Mouse (Mus musculus) limb, embryonic 11.5 days (tissue): ENCODE measurements around the gene Mapk11. TPM values are rescaled to one million over a fixed set of nuclear protein-coding genes. Genes with fewer than 3 reads are reported as not detected.

Source experiments
- ATAC-seq: fragments of 200-750 bp; cut with Nextera tagmentation; 2 replicates; pipeline ENCODE4 v1.8.0; 2017; ENCODE audit warnings: low read depth; ENCODE audit not compliant: insufficient number of reproducible peaks, low FRiP score, low TSS enrichment
- DNase-seq: peaks from one replicate; pipeline ENCODE4 v3.0.0-alpha.2; 2015; ENCODE audit warnings: low spot score
- H3K27ac ChIP-seq: fragments of 300-500 bp; sonication (generic); replicated peaks from 2 replicates; pipeline ENCODE4 v1.5.1; 2014; ENCODE audit warnings: low read depth, mild to moderate bottlenecking, low read length
- H3K27me3 ChIP-seq: fragments of 300-500 bp; sonication (generic); 2 replicates; pipeline ENCODE4 v1.6.1; 2014; ENCODE audit warnings: mild to moderate bottlenecking, low read length, mixed read lengths; ENCODE audit not compliant: control insufficient read depth, insufficient read depth
- H3K36me3 ChIP-seq: fragments of 300-500 bp; sonication (generic); 2 replicates; pipeline ENCODE4 v1.6.1; 2014; ENCODE audit warnings: mild to moderate bottlenecking, low read length, moderate library complexity, mixed read lengths; ENCODE audit not compliant: control insufficient read depth, insufficient read depth
- H3K4me1 ChIP-seq: fragments of 300-500 bp; sonication (generic); 2 replicates; pipeline ENCODE4 v1.6.1; 2014; ENCODE audit warnings: low read length, mixed read lengths; ENCODE audit not compliant: control insufficient read depth, insufficient read depth
- H3K4me2 ChIP-seq: fragments of 300-500 bp; sonication (generic); 2 replicates; pipeline ENCODE4 v1.6.1; 2014; ENCODE audit warnings: low read depth, mild to moderate bottlenecking, moderate library complexity; ENCODE audit not compliant: severe bottlenecking
- H3K4me3 ChIP-seq: fragments of 300-500 bp; sonication (generic); 2 replicates; pipeline ENCODE4 v1.5.1; 2014; ENCODE audit warnings: low read depth, low read length
- H3K9ac ChIP-seq: fragments of 300-500 bp; sonication (generic); 2 replicates; pipeline ENCODE4 v1.6.1; 2014; ENCODE audit warnings: mild to moderate bottlenecking, low read length
- H3K9me3 ChIP-seq: fragments of 300-500 bp; sonication (generic); 2 replicates; pipeline ENCODE4 v1.6.1; 2016; ENCODE audit warnings: low read length; ENCODE audit not compliant: control insufficient read depth
- WGBS: fragments of 180-500 bp; shearing (Covaris S2); extraction: QIAGEN DNeasy Blood & Tissue Kit; methylation state at CpG from one replicate; pipeline ENCODE4 v1.1.7; 2014; 5-methylcytosine and 5-hydroxymethylcytosine counted together
- polyA plus RNA-seq: library from polyadenylated mRNA; unstranded; fragments of >200 nt; fragmentation: Nextera tagmentation; extraction: Ambion mirVana; gene quantifications from 2 replicates; pipeline ENCODE4 v1.2.1, GENCODE M21; 2014

Gene Mapk11
- polyA plus RNA-seq, 1 experiment from 2014 or later, result 15.3 TPM

- Histone ChIP-seq H3K9ac (no peak overlapping the region), H3K36me3 (peaks cover 17% of the 10 kb centered on the region; the same call in 1 of the 2 replicates), H3K4me2 (no peak overlapping the region), H3K4me1 (peaks cover 49% of the 10 kb centered on the region), H3K9me3 (no peaks in the 10 kb centered on the region), H3K27ac (no peak overlapping the region), H3K27me3 (no peaks in the 10 kb centered on the region), H3K4me3 (no peak overlapping the region)
- ATAC-seq (no peak), DNase-seq (no peak)
- 92% methylated on average over 5 of the region's 5 CpGs for WGBS
These were observed 22.2 kb upstream of the Mapk11 start for GRCm38 (mm10) chr15:89171526-89172051.

GRCm38 (mm10) chr15:89170102-89170501 is 20.7 kb upstream of the Mapk11 start:
- Histone ChIP-seq H3K9ac (no peak overlapping the region), H3K4me1 (peaks cover 44% of the 10 kb centered on the region), H3K9me3 (no peaks in the 10 kb centered on the region), H3K36me3 (peaks cover 31% of the 10 kb centered on the region), H3K4me2 (no peak overlapping the region), H3K4me3 (no peak overlapping the region), H3K27me3 (no peaks in the 10 kb centered on the region), H3K27ac (0 out of 2 replicates have a peak overlapping the region, but pooled peaks have one; percentile 52)
- DNase-seq, result no peak
- 59% methylated on average over 3 of the region's 3 CpGs for WGBS
- peak; percentile 5; the same call in 1 of the 2 replicates for ATAC-seq

GRCm38 (mm10) chr15:89169431-89169830 is 20.0 kb upstream of the Mapk11 start:
- peaks cover 44% of the 10 kb centered on the region for H3K4me1 ChIP-seq
- no peaks in the 10 kb centered on the region for H3K27me3 ChIP-seq
- no peak overlapping the region for H3K4me3 ChIP-seq
- H3K9me3 ChIP-seq, result no peaks in the 10 kb centered on the region
- WGBS, result 4% methylated on average over 10 of the region's 10 CpGs
- H3K27ac ChIP-seq, result peak overlapping the region; percentile 52; the same call in 1 of the 2 replicates
- H3K4me2 ChIP-seq, result peak overlapping the region; percentile 28; the same call in 1 of the 2 replicates
- ATAC-seq, result peak; percentile 72
- peak; percentile 87 for DNase-seq
- peaks cover 33% of the 10 kb centered on the region for H3K36me3 ChIP-seq
- H3K9ac ChIP-seq, result no peak overlapping the region

GRCm38 (mm10) chr15:89168922-89169321 is 19.5 kb upstream of the Mapk11 start:
- peaks cover 35% of the 10 kb centered on the region for H3K36me3 ChIP-seq
- no peaks in the 10 kb centered on the region for H3K9me3 ChIP-seq
- peaks cover 41% of the 10 kb centered on the region for H3K4me1 ChIP-seq
- peak overlapping the region; percentile 27; the same call in 1 of the 2 replicates for H3K9ac ChIP-seq
- H3K27me3 ChIP-seq, result no peaks in the 10 kb centered on the region
- H3K4me3 ChIP-seq, result no peak overlapping the region
- no peak for DNase-seq
- no peak for ATAC-seq
- WGBS, result 68% methylated on average over 10 of the region's 10 CpGs
- H3K4me2 ChIP-seq, result no peak overlapping the region; the same call in 1 of the 2 replicates
- H3K27ac ChIP-seq, result no peak overlapping the region; the same call in 1 of the 2 replicates

- Histone ChIP-seq H3K36me3 (peaks cover 55% of the 10 kb centered on the region), H3K9ac (no peak overlapping the region)
These were observed 16.1 kb upstream of the Mapk11 start for GRCm38 (mm10) chr15:89165478-89165877.

GRCm38 (mm10) chr15:89161397-89161796 is 12.0 kb upstream of the Mapk11 start:
- ATAC-seq (no peak), DNase-seq (no peak)
- H3K4me3 ChIP-seq, result no peak overlapping the region
- WGBS, result 87% methylated on average over 9 of the region's 9 CpGs
- H3K4me1 ChIP-seq, result no peaks in the 10 kb centered on the region
- no peak overlapping the region for H3K4me2 ChIP-seq
- no peaks in the 10 kb centered on the region for H3K9me3 ChIP-seq
- no peak overlapping the region for H3K9ac ChIP-seq
- H3K27ac ChIP-seq, result no peak overlapping the region
- H3K36me3 ChIP-seq, result peaks cover 58% of the 10 kb centered on the region
- no peaks in the 10 kb centered on the region for H3K27me3 ChIP-seq

More at GRCm38 (mm10) chr15:89165478-89165877, 16.1 kb upstream of the Mapk11 start:
- no peak overlapping the region for H3K4me2 ChIP-seq
- DNase-seq, result no peak
- no peak overlapping the region for H3K27ac ChIP-seq
- H3K9me3 ChIP-seq, result no peaks in the 10 kb centered on the region
- 96% methylated on average over 12 of the region's 12 CpGs for WGBS
- no peak overlapping the region for H3K4me3 ChIP-seq
- no peaks in the 10 kb centered on the region for H3K27me3 ChIP-seq
- peaks cover 18% of the 10 kb centered on the region for H3K4me1 ChIP-seq
- ATAC-seq, result no peak

- no peak overlapping the region for H3K9ac ChIP-seq
- no peaks in the 10 kb centered on the region for H3K4me1 ChIP-seq
- H3K27me3 ChIP-seq, result no peaks in the 10 kb centered on the region
- no peak overlapping the region for H3K4me2 ChIP-seq
- DNase-seq (no peak), ATAC-seq (no peak)
- H3K27ac ChIP-seq, result no peak overlapping the region
- peaks cover 57% of the 10 kb centered on the region for H3K36me3 ChIP-seq
- no peak overlapping the region for H3K4me3 ChIP-seq
- no peaks in the 10 kb centered on the region for H3K9me3 ChIP-seq
- 95% methylated on average over 16 of the region's 16 CpGs for WGBS
These were observed 9.1 kb upstream of the Mapk11 start for GRCm38 (mm10) chr15:89158516-89158915.

GRCm38 (mm10) chr15:89157954-89158353 is 8.5 kb upstream of the Mapk11 start:
- H3K9me3 ChIP-seq, result no peaks in the 10 kb centered on the region
- H3K4me1 ChIP-seq, result no peaks in the 10 kb centered on the region
- no peak overlapping the region for H3K27ac ChIP-seq
- 67% methylated on average over 7 of the region's 7 CpGs for WGBS
- H3K36me3 ChIP-seq, result peaks cover 53% of the 10 kb centered on the region
- DNase-seq, result peak; percentile 75
- H3K4me2 ChIP-seq, result no peak overlapping the region
- no peak overlapping the region for H3K4me3 ChIP-seq
- ATAC-seq, result 0 out of 2 replicates have a peak, but pooled peaks have one; percentile 7
- no peaks in the 10 kb centered on the region for H3K27me3 ChIP-seq
- no peak overlapping the region for H3K9ac ChIP-seq

- Histone ChIP-seq H3K4me2 (no peak overlapping the region), H3K27me3 (0 out of 2 replicates have a peak, but pooled peaks cover 7% of the 10 kb centered on the region), H3K9ac (no peak overlapping the region), H3K4me1 (peaks cover 12% of the 10 kb centered on the region), H3K36me3 (peaks cover 25% of the 10 kb centered on the region), H3K9me3 (no peaks in the 10 kb centered on the region), H3K4me3 (no peak overlapping the region), H3K27ac (no peak overlapping the region)
- DNase-seq (no peak), ATAC-seq (no peak)
These were observed 2.9 kb upstream of the Mapk11 start for GRCm38 (mm10) chr15:89152312-89152711.
